Mouse (Mus musculus): ENCODE measurements around the gene Nudt11. TPM values are rescaled to one million over a fixed set of nuclear protein-coding genes. Genes with fewer than 3 reads are reported as not detected.
"Not testable (repeated sequence)": the region's sequence is repeated elsewhere in the genome, so short reads cannot be mapped to it uniquely, and the experiment has no call there.

Gene Nudt11
- total RNA-seq (2021), result 1 to 10 TPM; 1.2 to 1.4 TPM

DNA sequence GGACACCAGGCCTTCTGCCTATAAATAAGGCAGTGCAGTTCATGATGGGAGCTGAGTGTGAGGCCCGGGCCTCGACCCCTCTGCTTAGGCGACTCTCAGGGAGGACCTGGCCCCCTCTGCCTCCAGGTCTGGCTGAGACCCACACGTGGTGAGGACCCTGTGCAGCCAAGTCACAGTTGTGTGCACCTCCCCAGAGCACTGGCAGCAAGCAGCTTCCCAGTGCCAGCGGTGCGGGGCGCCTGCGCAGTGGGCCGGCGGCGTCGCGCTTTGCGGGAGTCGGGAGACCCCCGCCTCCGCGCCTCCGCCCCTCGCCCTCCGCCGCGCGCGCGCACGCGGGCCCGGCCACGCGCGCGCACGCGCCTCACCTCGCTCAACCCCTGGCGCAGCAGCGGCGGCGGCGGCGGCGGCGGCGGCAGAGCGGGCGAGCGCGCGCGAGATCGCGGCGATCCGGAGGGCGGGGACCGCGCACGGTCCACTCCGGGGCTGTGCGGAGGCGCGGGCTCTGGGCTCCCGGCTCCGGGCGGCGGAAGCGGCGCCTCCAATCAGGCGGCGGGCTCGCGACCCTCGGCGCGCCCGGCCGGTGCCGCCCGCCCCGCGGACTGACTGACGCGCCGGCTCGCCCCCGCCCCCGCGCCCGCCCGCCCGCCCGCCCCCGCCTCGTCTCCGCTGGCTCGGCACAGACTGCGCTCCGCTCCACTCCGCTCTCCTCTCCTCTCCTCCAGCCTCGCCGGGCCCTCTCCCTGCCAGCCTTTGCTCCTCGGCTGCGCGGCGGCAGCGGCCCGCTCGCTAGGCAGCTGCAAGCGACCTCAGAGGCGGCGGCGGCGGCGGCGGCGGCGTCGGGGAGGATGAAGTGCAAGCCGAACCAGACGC is at the start of gene Nudt11:
Gene Nudt11 (plus strand): TSS at position 388 of the 870 bp plus-strand sequence.
- peak; percentile 3 to 4 for DNase-seq
- intact Hi-C loops (cut with DNase I), result not testable (repeated sequence)

DNA sequence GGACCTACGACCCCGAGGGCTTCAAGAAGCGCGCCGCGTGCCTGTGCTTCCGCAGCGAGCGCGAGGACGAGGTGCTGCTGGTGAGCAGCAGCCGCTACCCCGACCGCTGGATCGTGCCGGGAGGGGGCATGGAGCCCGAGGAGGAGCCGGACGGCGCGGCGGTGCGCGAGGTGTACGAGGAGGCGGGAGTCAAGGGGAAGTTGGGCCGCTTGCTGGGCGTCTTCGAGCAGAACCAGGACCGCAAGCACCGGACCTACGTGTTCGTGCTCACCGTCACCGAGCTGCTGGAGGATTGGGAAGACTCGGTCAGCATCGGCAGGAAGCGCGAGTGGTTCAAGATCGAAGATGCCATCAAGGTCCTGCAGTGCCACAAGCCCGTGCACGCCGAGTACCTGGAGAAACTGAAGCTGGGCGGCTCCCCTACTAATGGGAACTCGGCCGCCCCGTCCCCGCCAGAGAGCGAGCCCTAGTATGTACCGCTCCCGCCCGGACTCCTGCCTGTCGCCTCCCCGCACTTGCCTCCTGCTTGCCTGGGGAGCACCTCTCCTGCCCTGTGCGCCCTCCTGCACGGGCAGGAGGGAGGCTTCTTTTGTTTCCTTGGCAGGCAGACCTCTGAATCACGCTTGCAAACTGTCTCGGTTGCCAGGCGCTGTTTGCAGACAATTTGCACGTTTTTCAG is 822 bp downstream of the Nudt11 start:
- intact Hi-C loops (cut with DNase I); DNase-seq: not testable (repeated sequence)

DNA sequence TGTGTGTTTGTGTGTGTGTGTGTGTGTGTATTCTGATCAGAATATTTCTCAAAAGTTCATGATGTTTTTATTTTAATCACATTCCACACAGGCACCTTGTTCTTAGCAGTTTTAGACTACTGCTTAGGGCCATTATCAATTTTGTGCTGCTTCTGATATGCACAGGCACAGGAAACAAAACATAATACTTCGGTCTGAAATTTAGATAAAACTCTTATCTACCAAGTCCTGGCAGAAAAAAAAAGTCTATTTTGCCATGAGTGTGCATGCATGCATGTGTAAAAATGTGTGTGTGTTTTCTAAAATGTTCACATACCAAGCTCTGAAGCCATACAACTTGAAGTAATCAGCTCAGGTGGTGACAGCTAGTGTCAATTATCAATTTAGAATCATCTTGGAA is 14.3 kb downstream of the Nudt11 start:
- intact Hi-C loops (cut with DNase I), result no loop called here

DNA sequence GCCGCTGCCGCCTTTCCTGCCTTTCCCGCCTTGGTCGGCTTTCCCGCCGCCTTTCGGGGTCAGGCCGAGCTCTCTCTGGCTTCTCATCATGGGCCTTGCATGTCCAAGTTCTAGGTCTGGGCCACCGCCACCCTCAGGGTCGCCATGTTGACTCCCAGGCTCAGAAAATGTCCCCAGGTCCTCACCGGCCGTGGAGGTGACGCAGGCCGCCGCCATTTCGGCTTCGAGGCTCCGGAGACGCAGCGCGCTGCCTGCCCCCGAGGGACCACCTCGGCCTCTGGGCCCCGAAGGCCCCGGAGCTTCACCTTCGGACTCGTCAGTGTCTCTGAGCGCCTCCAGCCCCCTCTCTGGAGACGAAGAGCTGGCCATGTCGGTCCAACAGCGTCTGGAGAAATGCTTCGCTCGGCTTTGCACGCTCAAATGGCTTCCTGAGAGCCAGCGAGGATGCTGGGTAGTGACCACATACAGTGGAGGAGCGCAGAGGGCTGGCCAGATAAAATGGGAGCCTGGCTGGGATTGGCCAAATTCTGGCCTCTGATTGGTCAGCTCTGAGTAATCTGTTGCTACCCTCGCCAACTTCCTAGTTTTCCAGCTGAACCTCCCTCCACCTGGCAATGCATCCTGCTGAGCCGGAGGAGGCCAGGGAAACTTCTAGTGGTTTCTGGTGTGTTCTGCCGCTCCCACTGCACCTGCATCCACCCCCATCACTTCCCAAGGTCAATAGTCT is 35.9 kb downstream of the Nudt11 start, which contains the start of gene AU022751:
Gene AU022751 (minus strand): TSS at position 466 of the 727 bp plus-strand sequence.
- intact Hi-C loops (cut with DNase I), result no loop called here
- no peak for DNase-seq

More for the DNA sequence above, 14.3 kb downstream of the Nudt11 start:
- DNase-seq, result no peak

DNA sequence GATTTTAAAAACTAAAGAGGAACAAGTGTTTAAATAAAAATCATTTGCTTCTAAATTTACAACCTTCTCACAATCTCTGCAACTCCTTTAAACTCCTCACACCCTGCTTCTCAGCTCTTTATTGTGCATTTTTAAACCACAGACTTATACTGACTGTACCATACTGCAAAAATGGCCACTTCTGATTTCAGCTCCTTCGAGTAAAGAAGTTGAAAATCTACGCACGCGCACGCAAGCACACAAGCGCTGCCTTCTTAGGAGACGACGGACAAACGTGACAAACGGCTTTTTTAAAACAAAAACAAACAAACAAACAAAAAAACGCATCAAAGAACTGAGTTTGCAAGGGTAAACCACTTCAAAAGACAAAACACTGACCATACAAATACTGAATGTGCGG is 44.3 kb downstream of the Nudt11 start:
- intact Hi-C loops (cut with DNase I), result no loop called here
- DNase-seq, result no peak

DNA sequence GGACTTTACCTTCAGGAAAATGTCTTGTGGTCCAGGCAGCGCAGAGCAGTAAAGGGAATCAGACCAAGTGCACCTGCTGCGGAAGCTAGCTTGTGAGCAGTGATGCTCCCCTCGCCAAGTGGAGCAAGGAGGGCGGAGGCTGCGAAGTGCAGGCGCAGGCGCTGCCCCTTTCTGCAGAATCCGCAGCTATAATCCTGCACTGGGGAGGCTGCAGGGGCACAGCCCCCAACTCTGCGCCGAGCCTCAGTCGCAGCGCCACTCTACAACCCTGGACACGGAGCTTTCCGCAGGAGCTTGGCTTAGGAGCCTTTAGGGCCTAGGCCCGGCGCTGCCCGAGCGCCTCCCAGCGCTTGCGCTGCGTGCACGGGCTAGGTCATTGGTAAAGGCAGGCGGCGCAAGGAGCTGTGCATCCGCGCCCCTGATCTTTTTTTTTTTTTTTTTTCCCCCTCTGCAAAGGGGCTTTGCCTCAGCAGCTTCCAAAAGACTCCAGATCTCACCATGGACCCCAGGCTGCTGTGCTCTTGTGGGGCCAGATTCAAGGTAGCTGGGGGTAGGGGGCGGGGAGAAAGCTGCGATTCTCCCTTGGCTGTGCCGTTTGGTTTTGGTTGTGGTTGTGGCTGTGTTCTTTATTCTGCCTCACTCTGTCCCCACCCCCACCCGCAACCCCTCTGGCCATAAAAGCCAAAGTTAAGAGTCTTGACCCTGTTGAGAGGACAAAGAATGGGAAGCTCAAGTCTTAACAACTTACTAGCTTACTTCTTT is 44.9 kb downstream of the Nudt11 start:
- intact Hi-C loops (cut with DNase I), result no loop called here
- DNase-seq, result no peak

Small RNAs within 50 kb of the gene (microRNA-seq; reads per million reads assigned to microRNA genes)
- 0 reads per million in 2 experiments for gene Gm27360 (ENCODE audit: borderline number of aligned reads in 2 of 2)

Other genes starting within 250 kb of the Nudt11 start
- not detected for gene AU022751, start 36.0 kb downstream of the Nudt11 start, total RNA-seq (2021)
- under 1 TPM; 0.41 to 0.64 TPM for gene Nudt10, start 125.6 kb downstream of the Nudt11 start, total RNA-seq (2021)